Mouse (Mus musculus) ES-Bruce4 (cell line): ENCODE measurements around the gene Bnip1.

Source experiments
- CTCF ChIP-seq: IDR thresholded peaks from one replicate; pipeline ENCODE4 v1.8.1; 2011; ENCODE audit warnings: low read depth, low read length
- EP300 ChIP-seq: IDR thresholded peaks from 2 replicates; pipeline ENCODE4 v1.6.1; 2011; ENCODE audit warnings: low read depth, low read length; ENCODE audit not compliant: insufficient read depth
- POLR2A ChIP-seq: IDR thresholded peaks from one replicate; pipeline ENCODE4 v1.8.1; 2011; ENCODE audit warnings: low read length; ENCODE audit not compliant: insufficient read depth

DNA sequence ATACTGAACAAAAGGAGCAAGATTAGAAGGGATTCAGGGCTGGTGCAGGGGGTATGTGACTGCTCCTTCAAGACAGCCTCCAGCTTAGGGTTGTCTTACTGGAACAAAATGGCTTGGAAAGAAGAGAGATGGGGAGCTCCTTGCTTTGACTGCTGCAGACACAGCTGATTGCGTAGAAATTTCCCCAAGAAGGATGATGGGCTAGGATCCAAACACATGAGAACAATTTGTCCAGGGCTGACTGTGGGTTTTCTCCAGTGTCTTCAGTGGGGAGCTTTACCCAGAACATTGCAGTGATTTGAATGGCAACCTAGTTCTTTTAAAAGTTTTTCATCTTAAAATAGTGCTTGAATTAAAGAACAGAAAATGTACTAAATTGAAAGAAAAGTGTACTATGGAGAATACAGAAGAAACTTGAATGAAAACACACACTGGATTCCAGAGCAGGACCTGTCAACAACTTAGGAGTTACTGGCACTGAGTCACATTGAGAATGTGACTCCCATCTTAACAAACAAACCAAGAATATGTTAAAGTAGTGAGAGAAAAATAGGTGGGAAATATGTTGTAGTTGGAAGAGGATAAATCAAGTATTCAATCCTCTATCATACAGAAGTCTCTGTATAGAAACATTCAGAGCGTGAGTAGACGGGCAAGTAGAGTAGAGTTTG is 2.3 kb upstream of the Bnip1 start:
- TF ChIP-seq CTCF (no peak), EP300 (no peak), POLR2A (no peak)
